Mouse (Mus musculus) limb, embryonic 10.5 days (tissue): ENCODE measurements around the gene Tns2. TPM values are rescaled to one million over a fixed set of nuclear protein-coding genes. Genes with fewer than 3 reads are reported as not detected.

Experiments
- DNase-seq: peaks from one replicate; pipeline ENCODE4 v3.0.0-alpha.2; 2017; ENCODE audit warnings: low spot score
- H3K27ac ChIP-seq: fragments of 300-500 bp; sonication (generic); 2 replicates; pipeline ENCODE4 v1.5.1; 2016; ENCODE audit warnings: mild to moderate bottlenecking
- H3K27me3 ChIP-seq: fragments of 300-500 bp; sonication (generic); 2 replicates; pipeline ENCODE4 v1.6.1; 2016; ENCODE audit warnings: low read depth, mild to moderate bottlenecking; ENCODE audit not compliant: poor library complexity, severe bottlenecking
- H3K36me3 ChIP-seq: fragments of 300-500 bp; sonication (generic); 2 replicates; pipeline ENCODE4 v1.6.1; 2016; ENCODE audit warnings: mild to moderate bottlenecking, moderate library complexity
- H3K4me1 ChIP-seq: fragments of 300-500 bp; sonication (generic); 2 replicates; pipeline ENCODE4 v1.6.1; 2016
- H3K4me3 ChIP-seq: fragments of 300-500 bp; sonication (generic); 2 replicates; pipeline ENCODE4 v1.5.1; 2016; ENCODE audit warnings: mild to moderate bottlenecking, moderate library complexity
- H3K9me3 ChIP-seq: fragments of 300-500 bp; sonication (generic); replicated peaks from 2 replicates; pipeline ENCODE4 v1.6.1; 2016; ENCODE audit warnings: mild to moderate bottlenecking
- WGBS: fragments of 180-500 bp; shearing (Covaris S2); methylation state at CpG from one replicate; pipeline ENCODE4 v1.1.7; 2016; 5-methylcytosine and 5-hydroxymethylcytosine counted together
- polyA plus RNA-seq: library from polyadenylated mRNA; unstranded; fragments of >200 nt; fragmentation: Nextera tagmentation; extraction: Ambion mirVana; gene quantifications from 2 replicates; pipeline ENCODE4 v1.2.1, GENCODE M21; 2016

The Tns2 gene
- polyA plus RNA-seq, 1 experiment from 2014 or later, result 13.0 TPM

DNA sequence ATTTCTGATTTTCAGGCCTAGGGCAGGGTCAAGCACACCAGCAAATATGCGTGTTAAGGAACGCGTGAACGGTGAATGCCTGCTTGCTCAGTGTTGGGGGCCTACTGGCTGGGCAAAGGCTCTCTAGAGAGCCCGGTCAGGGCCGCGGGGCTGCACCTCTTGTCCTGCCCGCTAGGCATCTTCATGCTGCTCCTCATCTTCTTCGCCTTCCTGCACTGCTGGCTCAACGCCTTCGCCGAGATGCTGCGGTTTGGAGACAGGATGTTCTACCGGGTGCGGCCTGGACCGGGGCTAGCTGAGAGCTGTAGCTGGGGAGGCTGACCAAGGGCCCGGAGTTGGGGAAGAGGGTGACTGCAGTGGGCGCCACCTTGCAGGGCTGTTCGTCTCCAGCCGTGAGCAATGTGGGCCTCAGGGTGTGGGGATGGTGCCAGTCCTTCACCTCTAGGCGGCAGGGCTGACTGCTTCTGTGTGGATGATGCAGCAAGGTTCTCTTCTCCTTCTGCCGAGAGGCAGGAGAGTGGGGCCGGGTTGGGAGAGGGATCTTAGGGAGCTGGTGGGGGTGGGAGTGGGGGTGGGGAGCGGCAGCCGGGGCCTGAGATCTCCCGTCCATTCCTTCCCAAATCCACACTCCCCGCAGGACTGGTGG lies 60.3 kb downstream of the Tns2 start:
- Histone ChIP-seq H3K36me3 (no peaks in the 10 kb centered on the region), H3K9me3 (no peaks in the 10 kb centered on the region), H3K4me1 (peaks cover 13% of the 10 kb centered on the region), H3K4me3 (no peak overlapping the region), H3K27me3 (peaks cover 6% of the 10 kb centered on the region), H3K27ac (no peak overlapping the region; the same call in 1 of the 2 replicates)
- DNase-seq, result no peak
- 54% methylated on average over 27 of the region's 27 CpGs for WGBS

- Histone ChIP-seq H3K4me3 (no peak overlapping the region), H3K4me1 (peaks cover 36% of the 10 kb centered on the region), H3K27me3 (peaks cover 6% of the 10 kb centered on the region), H3K9me3 (no peaks in the 10 kb centered on the region), H3K27ac (no peak overlapping the region), H3K36me3 (no peaks in the 10 kb centered on the region)
- DNase-seq, result no peak
- 67% methylated on average over 3 of the region's 3 CpGs for WGBS
Observed at GRCm38 (mm10) chr15:102163900-102164693, 63.9 kb downstream of the Tns2 start.

GRCm38 (mm10) chr15:102165468-102166100 lies 65.4 kb downstream of the Tns2 start:
- H3K36me3 ChIP-seq, result no peaks in the 10 kb centered on the region
- H3K27ac ChIP-seq, result no peak overlapping the region
- 55% methylated on average over 6 of the region's 6 CpGs for WGBS
- H3K9me3 ChIP-seq, result no peaks in the 10 kb centered on the region
- DNase-seq, result no peak
- no peak overlapping the region for H3K4me3 ChIP-seq
- peaks cover 39% of the 10 kb centered on the region for H3K4me1 ChIP-seq
- H3K27me3 ChIP-seq, result peaks cover 3% of the 10 kb centered on the region

Other genes with a start within 250 kb of the Tns2 start
- gene Krt1, start 249.6 kb upstream of the Tns2 start, polyA plus RNA-seq, result 0.59 and 0.96 TPM in 2 replicates
- not detected in 2 replicates for gene Krt77, start 230.7 kb upstream of the Tns2 start, polyA plus RNA-seq
- gene Krt76, start 207.5 kb upstream of the Tns2 start, polyA plus RNA-seq, result not detected in 2 replicates
- gene Krt4, start 175.7 kb upstream of the Tns2 start, polyA plus RNA-seq, result not detected in 2 replicates
- gene Krt79, start 160.1 kb upstream of the Tns2 start, polyA plus RNA-seq, result not detected in 2 replicates
- gene Krt78, start 146.1 kb upstream of the Tns2 start, polyA plus RNA-seq, result 0.08 TPM in 1 of 2 replicates, not detected in the other
- gene Krt8, start 95.9 kb upstream of the Tns2 start, polyA plus RNA-seq, result 29.3 and 42.6 TPM in 2 replicates
- 33.4 and 49.5 TPM in 2 replicates for gene Krt18, start 72.2 kb upstream of the Tns2 start, polyA plus RNA-seq
- 133 and 140 TPM in 2 replicates for gene Eif4b, start 26.6 kb upstream of the Tns2 start, polyA plus RNA-seq
- 12.6 and 14.6 TPM in 2 replicates for gene Spryd3, start 35.8 kb downstream of the Tns2 start, polyA plus RNA-seq
- 0.23 and 0.46 TPM in 2 replicates for gene Igfbp6, start 43.9 kb downstream of the Tns2 start, polyA plus RNA-seq
- gene Soat2, start 50.1 kb downstream of the Tns2 start, polyA plus RNA-seq, result 0.06 and 0.24 TPM in 2 replicates
- gene Zfp740, start 102.8 kb downstream of the Tns2 start, polyA plus RNA-seq, result 73.0 and 88.7 TPM in 2 replicates
- 38.8 and 55.0 TPM in 2 replicates for gene Csad, start 104.3 kb downstream of the Tns2 start, polyA plus RNA-seq
- gene Itgb7, start 131.5 kb downstream of the Tns2 start, polyA plus RNA-seq, result 1.2 and 1.5 TPM in 2 replicates
- 111 and 148 TPM in 2 replicates for gene Rarg, start 157.1 kb downstream of the Tns2 start, polyA plus RNA-seq
- 1.1 and 1.4 TPM in 2 replicates for gene Gm9918, start 170.2 kb downstream of the Tns2 start, polyA plus RNA-seq
- gene Mfsd5, start 179.0 kb downstream of the Tns2 start, polyA plus RNA-seq, result 69.5 and 76.5 TPM in 2 replicates
- gene Espl1, start 195.9 kb downstream of the Tns2 start, polyA plus RNA-seq, result 60.6 and 63.5 TPM in 2 replicates
- 351 and 381 TPM in 2 replicates for gene Pfdn5, start 225.7 kb downstream of the Tns2 start, polyA plus RNA-seq
- gene Myg1, start 231.3 kb downstream of the Tns2 start, polyA plus RNA-seq, result 123 and 135 TPM in 2 replicates